Mouse (Mus musculus) liver, embryonic 16.5 days (tissue): Measurements from ENCODE around the gene Nppb. TPM values are rescaled to one million over a fixed set of nuclear protein-coding genes. Genes with fewer than 3 reads are reported as not detected.

Experiments
- ATAC-seq: fragments of 200-750 bp; cut with Nextera tagmentation; 2 replicates; pipeline ENCODE4 v1.8.0; 2017; ENCODE audit warnings: low read depth, mild to moderate bottlenecking, moderate number of reproducible peaks, moderate library complexity
- H3K27ac ChIP-seq: fragments of 300-500 bp; sonication (generic); 2 replicates; pipeline ENCODE4 v1.5.1; 2014; ENCODE audit warnings: mild to moderate bottlenecking, low read length
- H3K27me3 ChIP-seq: fragments of 300-500 bp; sonication (generic); 2 replicates; pipeline ENCODE4 v1.6.1; 2014; ENCODE audit warnings: low read depth, low read length, mixed read lengths; ENCODE audit not compliant: control insufficient read depth, insufficient read depth
- H3K36me3 ChIP-seq: fragments of 300-500 bp; sonication (generic); 2 replicates; pipeline ENCODE4 v1.6.1; 2014; ENCODE audit warnings: mild to moderate bottlenecking; ENCODE audit not compliant: control insufficient read depth, insufficient read depth
- H3K4me1 ChIP-seq: fragments of 300-500 bp; sonication (generic); 2 replicates; pipeline ENCODE4 v1.6.1; 2014; ENCODE audit warnings: low read depth, low read length, mixed read lengths; ENCODE audit not compliant: control insufficient read depth
- H3K4me2 ChIP-seq: fragments of 300-500 bp; sonication (generic); 2 replicates; pipeline ENCODE4 v1.6.1; 2014; ENCODE audit warnings: low read depth, low read length, mixed read lengths
- H3K4me3 ChIP-seq: fragments of 300-500 bp; sonication (generic); 2 replicates; pipeline ENCODE4 v1.5.1; 2014; ENCODE audit warnings: low read depth, mild to moderate bottlenecking, low read length
- H3K9ac ChIP-seq: fragments of 300-500 bp; sonication (generic); 2 replicates; pipeline ENCODE4 v1.6.1; 2014; ENCODE audit warnings: low read depth, low read length
- H3K9me3 ChIP-seq: fragments of 300-500 bp; sonication (generic); replicated peaks from 2 replicates; pipeline ENCODE4 v1.6.1; 2016; ENCODE audit warnings: low read length; ENCODE audit not compliant: control insufficient read depth
- WGBS: fragments of 180-500 bp; shearing (Covaris S2); extraction: QIAGEN DNeasy Blood & Tissue Kit; methylation state at CpG from one replicate; pipeline ENCODE4 v1.1.7; 2014; ENCODE audit not compliant: insufficient replicate concordance; 5-methylcytosine and 5-hydroxymethylcytosine counted together
- polyA plus RNA-seq: library from polyadenylated mRNA; unstranded; fragments of >200 nt; fragmentation: Nextera tagmentation; extraction: Ambion mirVana; gene quantifications from 2 replicates; pipeline ENCODE4 v1.2.1, GENCODE M21; 2015

Nppb gene
- polyA plus RNA-seq, 1 experiment from 2014 or later: not detected

DNA sequence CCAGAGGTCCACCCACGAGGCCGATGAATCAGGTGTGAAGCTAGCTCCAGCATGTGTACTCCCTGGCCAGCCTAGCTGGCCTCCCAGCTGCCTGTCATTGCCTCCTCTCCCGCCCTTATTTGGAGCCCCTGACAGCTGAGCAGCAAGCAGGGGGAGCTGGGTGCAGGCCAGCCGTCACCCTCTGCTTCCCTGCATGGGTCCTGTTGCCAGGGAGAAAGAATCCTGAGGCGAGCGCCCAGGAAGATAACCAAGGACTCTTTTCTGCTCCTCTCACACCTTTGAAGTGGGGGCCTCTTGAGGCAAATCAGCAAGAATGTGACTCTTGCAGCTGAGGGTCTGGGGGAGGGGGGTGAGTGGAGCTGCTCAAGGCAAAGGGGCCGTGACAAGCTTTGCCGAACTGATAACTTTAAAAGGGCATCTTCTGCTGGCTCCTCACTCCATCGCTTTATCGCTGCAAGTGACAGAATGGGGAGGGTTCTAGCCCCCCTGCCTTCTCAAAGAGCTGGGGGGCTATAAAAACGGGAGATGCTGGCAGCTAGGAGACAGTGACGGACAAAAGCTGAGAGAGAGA, 14.7 kb downstream of the Nppb start, which contains the start of gene Nppa:
Gene Nppa (plus strand): TSS at position 521 of the 571 bp plus-strand sequence.
- no peak within 1 kb of the TSS for H3K4me2 ChIP-seq
- 34% methylated on average over 12 of the region's 12 CpGs for WGBS
- H3K9ac ChIP-seq: no peak within 1 kb of the TSS
- H3K27ac ChIP-seq: no peak within 1 kb of the TSS
- no peak within 1 kb of the TSS for H3K4me3 ChIP-seq
- no peaks in the 10 kb centered on the region for H3K4me1 ChIP-seq
- no peaks in the 10 kb centered on the region for H3K9me3 ChIP-seq
- H3K36me3 ChIP-seq: no peaks in the 10 kb centered on the region
- no peak for ATAC-seq
- H3K27me3 ChIP-seq: no peaks in the 10 kb centered on the region

DNA sequence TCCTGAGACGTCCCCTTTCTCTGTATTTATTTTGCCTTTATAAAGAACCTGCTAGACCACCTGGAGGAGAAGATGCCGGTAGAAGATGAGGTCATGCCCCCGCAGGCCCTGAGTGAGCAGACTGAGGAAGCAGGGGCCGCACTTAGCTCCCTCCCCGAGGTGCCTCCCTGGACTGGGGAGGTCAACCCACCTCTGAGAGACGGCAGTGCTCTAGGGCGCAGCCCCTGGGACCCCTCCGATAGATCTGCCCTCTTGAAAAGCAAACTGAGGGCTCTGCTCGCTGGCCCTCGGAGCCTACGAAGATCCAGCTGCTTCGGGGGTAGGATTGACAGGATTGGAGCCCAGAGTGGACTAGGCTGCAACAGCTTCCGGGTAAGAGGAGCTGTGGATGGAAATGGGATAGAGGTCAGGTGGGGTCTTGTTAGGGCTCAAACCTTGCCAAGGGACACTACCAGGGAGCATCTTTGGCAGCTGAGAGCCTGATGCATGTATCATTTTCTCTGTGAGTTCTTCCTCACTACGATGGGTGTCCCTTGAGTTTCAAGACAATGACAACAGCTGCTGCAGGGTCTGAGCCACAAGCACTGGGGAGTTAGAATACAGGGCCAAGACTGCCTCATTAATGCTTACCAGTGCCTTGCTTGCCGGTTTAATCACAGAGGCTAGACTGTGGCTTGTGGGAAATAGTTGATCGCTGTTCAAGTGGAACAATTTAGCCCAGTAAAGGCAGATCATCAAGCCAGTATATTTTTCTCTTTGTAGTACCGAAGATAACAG, 15.6 kb downstream of the Nppb start:
- Histone ChIP-seq H3K9ac (no peak overlapping the region), H3K27ac (no peak overlapping the region), H3K36me3 (no peaks in the 10 kb centered on the region; the same call in 1 of the 2 replicates), H3K4me3 (no peak overlapping the region), H3K27me3 (no peaks in the 10 kb centered on the region), H3K9me3 (no peaks in the 10 kb centered on the region), H3K4me1 (no peaks in the 10 kb centered on the region), H3K4me2 (no peak overlapping the region)
- ATAC-seq: 0 out of 2 replicates have a peak, but pooled peaks have one; percentile 16
- 71% methylated on average over 17 of the region's 17 CpGs for WGBS

DNA sequence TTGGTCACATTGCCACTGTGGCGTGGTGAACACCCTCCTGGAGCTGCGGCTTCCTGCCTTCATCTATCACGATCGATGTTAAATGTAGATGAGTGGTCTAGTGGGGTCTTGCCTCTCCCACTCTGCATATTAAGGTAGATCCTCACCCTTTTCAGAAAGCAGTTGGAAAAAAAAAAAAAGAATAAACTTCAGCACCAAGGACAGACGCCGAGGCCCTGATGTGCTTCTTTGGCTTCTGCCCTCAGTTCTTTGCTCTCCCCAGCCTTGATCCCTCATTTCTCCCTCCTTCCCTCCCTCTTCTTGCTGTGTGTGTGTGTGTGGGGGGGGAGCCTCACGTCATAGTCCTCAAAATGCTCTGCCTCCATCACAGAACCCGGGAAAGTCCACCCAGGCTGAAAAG, 16.3 kb downstream of the Nppb start:
- no peak overlapping the region for H3K9ac ChIP-seq
- no peaks in the 10 kb centered on the region for H3K27me3 ChIP-seq
- H3K36me3 ChIP-seq: no peaks in the 10 kb centered on the region; the same call in 1 of the 2 replicates
- H3K4me1 ChIP-seq: no peaks in the 10 kb centered on the region
- H3K27ac ChIP-seq: no peak overlapping the region
- H3K4me2 ChIP-seq: no peak overlapping the region
- no peak overlapping the region for H3K4me3 ChIP-seq
- H3K9me3 ChIP-seq: no peaks in the 10 kb centered on the region
- WGBS: 37% methylated on average over 8 of the region's 8 CpGs
- ATAC-seq: no peak

DNA sequence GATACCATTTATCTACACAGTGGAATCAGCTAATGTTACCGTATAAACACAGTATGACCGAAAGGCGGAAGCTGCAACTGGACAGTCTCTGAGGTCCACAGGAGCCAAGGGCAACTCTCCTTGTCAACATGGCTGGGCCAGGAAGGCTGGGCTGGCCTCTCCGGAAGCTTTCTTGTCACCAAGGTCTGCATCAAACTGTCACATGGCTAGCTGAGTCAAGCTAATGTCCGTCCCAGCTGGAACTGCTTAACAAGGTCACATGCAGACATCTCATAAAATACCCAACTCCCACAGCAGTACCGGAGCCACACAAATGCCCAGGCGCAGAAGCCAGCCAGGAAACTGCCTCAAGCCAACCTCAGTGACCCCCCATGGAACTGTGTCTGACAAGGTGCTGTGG, 18.8 kb downstream of the Nppb start:
- Histone ChIP-seq H3K9me3 (no peaks in the 10 kb centered on the region), H3K27me3 (no peaks in the 10 kb centered on the region), H3K36me3 (no peaks in the 10 kb centered on the region; the same call in 1 of the 2 replicates), H3K4me3 (no peak overlapping the region), H3K4me1 (no peaks in the 10 kb centered on the region), H3K27ac (no peak overlapping the region), H3K9ac (no peak overlapping the region), H3K4me2 (no peak overlapping the region)
- WGBS: 80% methylated on average over 7 of the region's 7 CpGs
- ATAC-seq: no peak

DNA sequence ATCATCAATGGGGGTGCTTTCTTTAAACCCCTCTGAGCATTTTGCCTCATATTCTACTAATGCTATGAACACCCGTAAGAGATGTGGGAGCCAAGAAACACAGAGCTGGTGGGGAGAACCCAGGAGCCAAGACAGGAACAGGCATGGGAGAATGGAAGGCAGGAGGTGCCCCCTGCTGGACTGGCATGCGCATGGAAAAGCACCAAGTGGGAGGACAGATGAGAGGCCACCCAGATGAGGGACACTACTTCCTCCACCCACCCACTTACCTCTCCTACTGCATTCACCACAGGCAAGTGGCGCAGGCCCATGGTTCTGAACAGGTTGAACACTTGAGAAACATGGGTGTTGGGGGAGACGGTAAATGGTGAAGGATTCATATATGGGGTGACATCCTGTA, 22.8 kb downstream of the Nppb start:
- Histone ChIP-seq H3K27me3 (no peaks in the 10 kb centered on the region), H3K9ac (no peak overlapping the region), H3K36me3 (peaks cover 4% of the 10 kb centered on the region; the same call in 1 of the 2 replicates), H3K9me3 (no peaks in the 10 kb centered on the region), H3K4me1 (no peaks in the 10 kb centered on the region), H3K4me2 (no peak overlapping the region), H3K27ac (no peak overlapping the region), H3K4me3 (no peak overlapping the region)
- no peak for ATAC-seq
- WGBS: 74% methylated on average over 4 of the region's 4 CpGs

DNA sequence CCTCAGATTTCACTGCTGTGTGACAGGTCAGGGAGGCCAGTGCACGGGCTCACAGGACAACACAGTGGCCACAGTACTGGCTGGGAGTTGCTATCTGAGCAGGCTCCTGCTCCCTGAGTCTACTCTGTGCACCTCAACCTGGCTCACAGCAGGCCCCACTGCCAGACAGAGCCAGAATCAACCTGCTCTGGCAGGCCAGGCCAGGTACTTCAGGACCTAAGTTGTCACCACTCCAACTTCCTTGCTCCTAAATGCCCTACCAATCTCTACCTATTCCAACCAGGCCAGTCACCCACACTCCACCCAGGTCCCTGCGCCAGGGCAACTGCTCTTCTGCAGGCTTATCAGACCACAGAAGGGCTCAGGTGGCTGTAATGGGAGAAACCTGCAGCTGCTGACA, 24.1 kb downstream of the Nppb start:
- Histone ChIP-seq H3K4me3 (no peak overlapping the region), H3K27me3 (no peaks in the 10 kb centered on the region), H3K9me3 (no peaks in the 10 kb centered on the region), H3K4me1 (no peaks in the 10 kb centered on the region), H3K36me3 (peaks cover 14% of the 10 kb centered on the region), H3K27ac (no peak overlapping the region), H3K4me2 (no peak overlapping the region), H3K9ac (no peak overlapping the region)
- 62% methylated on average over 2 of the region's 2 CpGs for WGBS
- no peak for ATAC-seq

DNA sequence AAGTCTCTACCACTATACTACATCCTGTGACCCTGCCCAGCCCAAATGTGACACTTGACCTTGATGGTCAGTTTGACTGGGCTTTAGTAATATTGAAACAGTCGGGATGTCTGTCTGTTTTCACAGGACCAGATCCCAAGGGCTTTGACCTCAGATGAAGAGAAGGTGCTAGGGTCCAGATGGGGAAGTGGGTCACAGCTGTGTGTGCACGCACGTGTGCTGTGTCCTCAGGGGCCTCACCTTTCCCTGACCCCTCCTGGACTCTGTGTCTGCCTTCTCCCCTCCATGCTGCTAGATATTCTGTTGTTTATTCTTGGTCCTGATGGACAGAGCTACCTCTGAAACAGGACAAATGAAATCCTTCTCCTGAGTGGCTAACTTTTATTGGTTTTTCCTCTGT, 25.7 kb downstream of the Nppb start:
- WGBS: 49% methylated on average over 3 of the region's 3 CpGs
- Histone ChIP-seq H3K9me3 (no peaks in the 10 kb centered on the region), H3K27me3 (no peaks in the 10 kb centered on the region), H3K4me3 (no peak overlapping the region), H3K4me2 (no peak overlapping the region), H3K27ac (no peak overlapping the region), H3K4me1 (no peaks in the 10 kb centered on the region), H3K36me3 (peaks cover 14% of the 10 kb centered on the region), H3K9ac (no peak overlapping the region)
- ATAC-seq: no peak

DNA sequence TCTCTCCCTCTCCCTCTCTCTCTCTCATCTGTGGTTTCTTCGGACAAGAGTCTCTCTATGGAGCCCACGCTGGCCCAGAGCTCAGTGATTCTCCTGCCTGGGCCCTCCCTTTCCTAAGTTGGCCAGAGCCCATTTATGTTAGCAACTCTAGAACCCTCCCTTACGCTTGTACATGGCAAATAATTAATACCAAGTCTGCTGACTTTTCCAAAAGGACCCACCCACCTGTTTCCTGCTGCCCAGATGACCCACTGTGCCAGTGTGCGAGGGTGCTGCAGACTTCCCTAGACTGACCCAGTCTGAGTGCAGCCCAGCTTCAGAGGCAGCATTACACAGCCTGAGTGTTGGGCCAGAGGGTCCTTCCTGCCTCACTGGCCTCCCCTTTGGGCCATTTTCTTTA, 26.6 kb downstream of the Nppb start:
- 71% methylated on average over 4 of the region's 4 CpGs for WGBS
- Histone ChIP-seq H3K4me3 (no peak overlapping the region), H3K9me3 (no peaks in the 10 kb centered on the region), H3K36me3 (peaks cover 14% of the 10 kb centered on the region), H3K27me3 (no peaks in the 10 kb centered on the region), H3K4me2 (no peak overlapping the region), H3K9ac (no peak overlapping the region), H3K4me1 (no peaks in the 10 kb centered on the region), H3K27ac (no peak overlapping the region)
- no peak for ATAC-seq

DNA sequence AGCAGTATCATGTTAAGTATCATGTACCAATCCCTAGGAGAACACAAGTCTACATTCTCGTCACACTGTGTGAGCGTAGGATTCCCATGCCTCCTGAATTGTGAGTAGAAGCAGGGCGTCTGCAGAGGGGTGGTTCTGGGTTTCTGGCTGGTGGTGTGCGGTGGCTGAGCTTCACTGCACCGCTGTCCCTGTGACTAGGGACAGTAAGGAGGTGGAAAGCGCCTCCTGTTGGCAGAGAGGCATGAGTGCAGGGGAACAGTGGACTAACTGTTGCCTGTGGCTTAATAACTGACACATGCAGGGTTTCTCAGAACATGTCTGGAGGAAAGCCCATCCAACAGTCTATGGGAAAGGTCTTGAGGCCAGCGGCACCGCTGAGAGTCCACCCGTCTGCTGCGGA, 29.8 kb downstream of the Nppb start:
- no peaks in the 10 kb centered on the region for H3K9me3 ChIP-seq
- H3K27ac ChIP-seq: no peak overlapping the region
- no peaks in the 10 kb centered on the region for H3K4me1 ChIP-seq
- no peaks in the 10 kb centered on the region for H3K27me3 ChIP-seq
- H3K36me3 ChIP-seq: peaks cover 14% of the 10 kb centered on the region
- ATAC-seq: no peak
- no peak overlapping the region for H3K4me2 ChIP-seq
- no peak overlapping the region for H3K9ac ChIP-seq
- WGBS: 79% methylated on average over 10 of the region's 10 CpGs
- H3K4me3 ChIP-seq: no peak overlapping the region
